Mouse (Mus musculus) embryonic facial prominence, embryonic 11.5 days (tissue): Measurements from ENCODE around the gene Gm20388. TPM values are rescaled to one million over a fixed set of nuclear protein-coding genes. Genes with fewer than 3 reads are reported as not detected.

ENCODE experiments used
- ATAC-seq: fragments of 200-750 bp; cut with Nextera tagmentation; replicated peaks from 2 replicates; pipeline ENCODE4 v1.8.0; 2017; ENCODE audit warnings: low read depth; ENCODE audit not compliant: insufficient number of reproducible peaks, low FRiP score, low TSS enrichment
- DNase-seq: peaks from one replicate; pipeline ENCODE4 v3.0.0-alpha.2; 2015; ENCODE audit warnings: low spot score
- H3K27ac ChIP-seq: fragments of 300-500 bp; sonication (generic); replicated peaks from 2 replicates; pipeline ENCODE4 v1.5.1; 2014; ENCODE audit warnings: mild to moderate bottlenecking, low read depth, low read length, control low read depth
- H3K27me3 ChIP-seq: fragments of 300-500 bp; sonication (generic); 2 replicates; pipeline ENCODE4 v1.6.1; 2014; ENCODE audit warnings: mild to moderate bottlenecking, low read length, moderate library complexity, mixed read lengths; ENCODE audit not compliant: control insufficient read depth, insufficient read depth
- H3K36me3 ChIP-seq: fragments of 300-500 bp; sonication (generic); replicated peaks from 2 replicates; pipeline ENCODE4 v1.6.1; 2014; ENCODE audit warnings: low read depth, mild to moderate bottlenecking, low read length, moderate library complexity, mixed read lengths; ENCODE audit not compliant: control insufficient read depth, insufficient read depth
- H3K4me1 ChIP-seq: fragments of 300-500 bp; sonication (generic); 2 replicates; pipeline ENCODE4 v1.6.1; 2014; ENCODE audit warnings: low read length, mixed read lengths; ENCODE audit not compliant: control insufficient read depth, insufficient read depth
- H3K4me2 ChIP-seq: fragments of 300-500 bp; sonication (generic); 2 replicates; pipeline ENCODE4 v1.6.1; 2014; ENCODE audit warnings: low read depth, mild to moderate bottlenecking, control low read depth, low read length, moderate library complexity
- H3K4me3 ChIP-seq: fragments of 300-500 bp; sonication (generic); 2 replicates; pipeline ENCODE4 v1.5.1; 2014; ENCODE audit warnings: low read depth, low read length, control low read depth
- H3K9ac ChIP-seq: fragments of 300-500 bp; sonication (generic); replicated peaks from 2 replicates; pipeline ENCODE4 v1.6.1; 2014; ENCODE audit warnings: mild to moderate bottlenecking, control low read depth, low read length
- H3K9me3 ChIP-seq: fragments of 300-500 bp; sonication (generic); replicated peaks from 2 replicates; pipeline ENCODE4 v1.6.1; 2016; ENCODE audit warnings: mild to moderate bottlenecking, low read length, inconsistent platforms, mixed read lengths; ENCODE audit not compliant: control insufficient read depth
- WGBS: fragments of 180-500 bp; shearing (Covaris S2); extraction: QIAGEN DNeasy Blood & Tissue Kit; methylation state at CpG from one replicate; pipeline ENCODE4 v1.1.7; 2014; 5-methylcytosine and 5-hydroxymethylcytosine counted together
- polyA plus RNA-seq: library from polyadenylated mRNA; unstranded; fragments of >200 nt; fragmentation: Nextera tagmentation; extraction: Ambion mirVana; gene quantifications from 2 replicates; pipeline ENCODE4 v1.2.1, GENCODE M21; 2014

The Gm20388 gene
- polyA plus RNA-seq, 1 experiment from 2014 or later: 3.1 TPM

- 0 out of 2 replicates have a peak, but pooled peaks cover 2% of the 10 kb centered on the region for H3K4me1 ChIP-seq
- WGBS: 36% methylated on average over 7 of the region's 7 CpGs
- H3K4me3 ChIP-seq: peak overlapping the region; percentile 93
Observed at GRCm38 (mm10) chr8:123066101-123066683, 3155.6 kb downstream of the Gm20388 start.

GRCm38 (mm10) chr8:123071176-123071575 lies 3160.5 kb downstream of the Gm20388 start:
- no peaks in the 10 kb centered on the region; the same call in 1 of the 2 replicates for H3K36me3 ChIP-seq
- no peaks in the 10 kb centered on the region for H3K9me3 ChIP-seq
- ATAC-seq (no peak), DNase-seq (no peak)
- H3K9ac ChIP-seq: no peak overlapping the region
- H3K27ac ChIP-seq: no peak overlapping the region
- no peaks in the 10 kb centered on the region for H3K27me3 ChIP-seq
- 0 out of 2 replicates have a peak, but pooled peaks cover 2% of the 10 kb centered on the region for H3K4me1 ChIP-seq
- WGBS: 83% methylated on average over 4 of the region's 4 CpGs
- no peak overlapping the region for H3K4me3 ChIP-seq
- H3K4me2 ChIP-seq: no peak overlapping the region

More at GRCm38 (mm10) chr8:123066101-123066683, 3155.6 kb downstream of the Gm20388 start:
- DNase-seq: peak; percentile 55
- Histone ChIP-seq H3K36me3 (no peaks in the 10 kb centered on the region), H3K4me2 (peak overlapping the region; percentile 68), H3K9me3 (no peaks in the 10 kb centered on the region), H3K27me3 (no peaks in the 10 kb centered on the region), H3K27ac (peak overlapping the region; percentile 80), H3K9ac (peak overlapping the region; percentile 97)
- no peak for ATAC-seq

- ATAC-seq (no peak), DNase-seq (no peak)
- no peak overlapping the region for H3K4me2 ChIP-seq
- no peaks in the 10 kb centered on the region for H3K27me3 ChIP-seq
- no peaks in the 10 kb centered on the region for H3K9me3 ChIP-seq
- no peak overlapping the region for H3K27ac ChIP-seq
- WGBS: 86% methylated on average over 6 of the region's 6 CpGs
- no peak overlapping the region for H3K9ac ChIP-seq
- peaks cover 10% of the 10 kb centered on the region for H3K36me3 ChIP-seq
- no peaks in the 10 kb centered on the region for H3K4me1 ChIP-seq
- no peak overlapping the region for H3K4me3 ChIP-seq
Observed at GRCm38 (mm10) chr8:123077213-123077612, 3166.6 kb downstream of the Gm20388 start.

- no peaks in the 10 kb centered on the region for H3K27me3 ChIP-seq
- H3K27ac ChIP-seq: no peak overlapping the region
- peaks cover 14% of the 10 kb centered on the region for H3K36me3 ChIP-seq
- H3K4me1 ChIP-seq: no peaks in the 10 kb centered on the region
- no peak for ATAC-seq
- no peak for DNase-seq
- 79% methylated on average over 6 of the region's 6 CpGs for WGBS
- no peak overlapping the region for H3K4me2 ChIP-seq
- H3K9me3 ChIP-seq: no peaks in the 10 kb centered on the region
- H3K9ac ChIP-seq: no peak overlapping the region
- no peak overlapping the region for H3K4me3 ChIP-seq
Observed at GRCm38 (mm10) chr8:123082993-123083392, 3172.4 kb downstream of the Gm20388 start.

GRCm38 (mm10) chr8:123083610-123084009 lies 3173.0 kb downstream of the Gm20388 start:
- DNase-seq: no peak
- H3K36me3 ChIP-seq: peaks cover 11% of the 10 kb centered on the region
- 86% methylated on average over 12 of the region's 12 CpGs for WGBS

GRCm38 (mm10) chr8:123087289-123087688 lies 3176.6 kb downstream of the Gm20388 start:
- ATAC-seq (no peak), DNase-seq (no peak)
- Histone ChIP-seq H3K36me3 (peaks cover 18% of the 10 kb centered on the region), H3K4me1 (no peaks in the 10 kb centered on the region), H3K27me3 (no peaks in the 10 kb centered on the region), H3K9ac (no peak overlapping the region), H3K4me2 (no peak overlapping the region), H3K4me3 (no peak overlapping the region), H3K27ac (no peak overlapping the region), H3K9me3 (no peaks in the 10 kb centered on the region)
- 89% methylated on average over 9 of the region's 9 CpGs for WGBS

More at GRCm38 (mm10) chr8:123083610-123084009, 3173.0 kb downstream of the Gm20388 start:
- Histone ChIP-seq H3K9ac (no peak overlapping the region), H3K27ac (no peak overlapping the region), H3K4me1 (no peaks in the 10 kb centered on the region), H3K4me3 (no peak overlapping the region), H3K9me3 (no peaks in the 10 kb centered on the region), H3K27me3 (no peaks in the 10 kb centered on the region), H3K4me2 (no peak overlapping the region)
- no peak for ATAC-seq

GRCm38 (mm10) chr8:123097216-123097615 lies 3186.6 kb downstream of the Gm20388 start:
- DNase-seq: no peak
- no peak overlapping the region for H3K4me2 ChIP-seq
- no peak overlapping the region for H3K9ac ChIP-seq
- no peaks in the 10 kb centered on the region for H3K27me3 ChIP-seq
- no peaks in the 10 kb centered on the region for H3K4me1 ChIP-seq
- ATAC-seq: no peak
- H3K36me3 ChIP-seq: peaks cover 2% of the 10 kb centered on the region; the same call in 1 of the 2 replicates
- 91% methylated on average over 11 of the region's 11 CpGs for WGBS
- no peaks in the 10 kb centered on the region for H3K9me3 ChIP-seq
- H3K27ac ChIP-seq: no peak overlapping the region
- H3K4me3 ChIP-seq: no peak overlapping the region

- H3K4me1 ChIP-seq: no peaks in the 10 kb centered on the region
- no peak overlapping the region for H3K4me2 ChIP-seq
- peaks cover 2% of the 10 kb centered on the region; the same call in 1 of the 2 replicates for H3K36me3 ChIP-seq
- DNase-seq: no peak
- H3K9ac ChIP-seq: no peak overlapping the region
- no peak for ATAC-seq
- H3K9me3 ChIP-seq: no peaks in the 10 kb centered on the region
- H3K27ac ChIP-seq: no peak overlapping the region
- H3K4me3 ChIP-seq: no peak overlapping the region
- no peaks in the 10 kb centered on the region for H3K27me3 ChIP-seq
- WGBS: 81% methylated on average over 12 of the region's 12 CpGs
Observed at GRCm38 (mm10) chr8:123097786-123098584, 3187.3 kb downstream of the Gm20388 start.
